Mouse (Mus musculus): ENCODE measurements around the gene Ksr1. TPM values are rescaled to one million over a fixed set of nuclear protein-coding genes. Genes with fewer than 3 reads are reported as not detected.

Gene Ksr1
- polyA plus RNA-seq, 1 experiment from 2014 or later = 10.8 TPM

GRCm38 (mm10) chr11:79126963-79127362, 19.2 kb downstream of the Ksr1 start:
- Histone ChIP-seq H3K4me3 (ENCODE audit: low read depth, low read length) (no peak overlapping the region), H3K27ac (replicated peaks; ENCODE audit: low read depth, low read length) (no peak overlapping the region), H3K36me3 (ENCODE audit: control insufficient read depth, insufficient read depth, low read length) (no peaks in the 10 kb centered on the region), H3K4me2 (ENCODE audit: low read depth, low read length) (no peak overlapping the region), H3K4me1 (ENCODE audit: control insufficient read depth, insufficient read depth, low read length) (peaks cover under 1% of the 10 kb centered on the region; the same call in 1 of the 2 replicates), H3K27me3 (replicated peaks; ENCODE audit: control insufficient read depth, insufficient read depth, low read length) (no peaks in the 10 kb centered on the region), H3K9ac (ENCODE audit: low read depth, low read length) (no peak overlapping the region), H3K9me3 (ENCODE audit: control insufficient read depth, low read length) (no peaks in the 10 kb centered on the region)
- DNase-seq (ENCODE audit: low spot score) (no peak), ATAC-seq (ENCODE audit: low read depth) (no peak)
- WGBS = 79% methylated on average over 3 of the region's 3 CpGs

GRCm38 (mm10) chr11:79125775-79126174, 20.4 kb downstream of the Ksr1 start:
- Histone ChIP-seq H3K27me3 (replicated peaks; ENCODE audit: control insufficient read depth, insufficient read depth, low read length) (no peaks in the 10 kb centered on the region), H3K4me1 (ENCODE audit: control insufficient read depth, insufficient read depth, low read length) (peaks cover 3% of the 10 kb centered on the region; the same call in 1 of the 2 replicates), H3K36me3 (ENCODE audit: control insufficient read depth, insufficient read depth, low read length) (no peaks in the 10 kb centered on the region), H3K4me3 (ENCODE audit: low read depth, low read length) (no peak overlapping the region), H3K9ac (ENCODE audit: low read depth, low read length) (no peak overlapping the region; the same call in 1 of the 2 replicates), H3K27ac (replicated peaks; ENCODE audit: low read depth, low read length) (no peak overlapping the region), H3K4me2 (ENCODE audit: low read depth, low read length) (no peak overlapping the region), H3K9me3 (ENCODE audit: control insufficient read depth, low read length) (no peaks in the 10 kb centered on the region)
- ATAC-seq (ENCODE audit: low read depth) = no peak
- no peak for DNase-seq (ENCODE audit: low spot score)
- WGBS = 47% methylated on average over 6 of the region's 8 CpGs

GRCm38 (mm10) chr11:79122556-79122955, 23.7 kb downstream of the Ksr1 start:
- no peak overlapping the region for H3K4me3 ChIP-seq (ENCODE audit: low read depth, low read length)
- DNase-seq (ENCODE audit: low spot score) (no peak), ATAC-seq (ENCODE audit: low read depth) (no peak)
- H3K27ac ChIP-seq (replicated peaks; ENCODE audit: low read depth, low read length) = no peak overlapping the region
- peaks cover 4% of the 10 kb centered on the region; the same call in 1 of the 2 replicates for H3K4me1 ChIP-seq (ENCODE audit: control insufficient read depth, insufficient read depth, low read length)
- H3K9ac ChIP-seq (ENCODE audit: low read depth, low read length) = no peak overlapping the region
- no peaks in the 10 kb centered on the region for H3K9me3 ChIP-seq (ENCODE audit: control insufficient read depth, low read length)
- no peaks in the 10 kb centered on the region for H3K27me3 ChIP-seq (replicated peaks; ENCODE audit: control insufficient read depth, insufficient read depth, low read length)
- 88% methylated on average over 10 of the region's 10 CpGs for WGBS
- H3K4me2 ChIP-seq (ENCODE audit: low read depth, low read length) = no peak overlapping the region
- no peaks in the 10 kb centered on the region for H3K36me3 ChIP-seq (ENCODE audit: control insufficient read depth, insufficient read depth, low read length)

- DNase-seq (ENCODE audit: low spot score) (no peak), ATAC-seq (ENCODE audit: low read depth) (no peak)
- no peaks in the 10 kb centered on the region for H3K9me3 ChIP-seq (ENCODE audit: control insufficient read depth, low read length)
- peaks cover 15% of the 10 kb centered on the region for H3K4me1 ChIP-seq (ENCODE audit: control insufficient read depth, insufficient read depth, low read length)
- H3K36me3 ChIP-seq (ENCODE audit: control insufficient read depth, insufficient read depth, low read length) = no peaks in the 10 kb centered on the region
- no peaks in the 10 kb centered on the region for H3K27me3 ChIP-seq (replicated peaks; ENCODE audit: control insufficient read depth, insufficient read depth, low read length)
- WGBS = 54% methylated on average over 3 of the region's 3 CpGs
- H3K9ac ChIP-seq (ENCODE audit: low read depth, low read length) = no peak overlapping the region
- H3K4me2 ChIP-seq (ENCODE audit: low read depth, low read length) = no peak overlapping the region
- no peak overlapping the region for H3K27ac ChIP-seq (replicated peaks; ENCODE audit: low read depth, low read length)
- H3K4me3 ChIP-seq (ENCODE audit: low read depth, low read length) = no peak overlapping the region
Measured at GRCm38 (mm10) chr11:79120087-79120486, 26.1 kb downstream of the Ksr1 start.

- Histone ChIP-seq H3K4me1 (ENCODE audit: control insufficient read depth, insufficient read depth, low read length) (peaks cover 15% of the 10 kb centered on the region), H3K4me2 (ENCODE audit: low read depth, low read length) (no peak overlapping the region), H3K36me3 (ENCODE audit: control insufficient read depth, insufficient read depth, low read length) (no peaks in the 10 kb centered on the region), H3K27ac (replicated peaks; ENCODE audit: low read depth, low read length) (no peak overlapping the region), H3K9ac (ENCODE audit: low read depth, low read length) (no peak overlapping the region), H3K4me3 (ENCODE audit: low read depth, low read length) (no peak overlapping the region), H3K27me3 (replicated peaks; ENCODE audit: control insufficient read depth, insufficient read depth, low read length) (no peaks in the 10 kb centered on the region), H3K9me3 (ENCODE audit: control insufficient read depth, low read length) (no peaks in the 10 kb centered on the region)
- no peak for ATAC-seq (ENCODE audit: low read depth)
- DNase-seq (ENCODE audit: low spot score) = no peak
- WGBS = 77% methylated on average over 5 of the region's 5 CpGs
Measured at GRCm38 (mm10) chr11:79118918-79119377, 27.3 kb downstream of the Ksr1 start.

- DNase-seq (ENCODE audit: low spot score) = peak; percentile 68
Measured at GRCm38 (mm10) chr11:79116665-79117064, 29.5 kb downstream of the Ksr1 start.

GRCm38 (mm10) chr11:79115659-79116058, 30.5 kb downstream of the Ksr1 start:
- H3K9me3 ChIP-seq (ENCODE audit: control insufficient read depth, low read length) = no peaks in the 10 kb centered on the region
- H3K36me3 ChIP-seq (ENCODE audit: control insufficient read depth, insufficient read depth, low read length) = no peaks in the 10 kb centered on the region
- DNase-seq (ENCODE audit: low spot score) (no peak), ATAC-seq (ENCODE audit: low read depth) (no peak)
- H3K9ac ChIP-seq (ENCODE audit: low read depth, low read length) = no peak overlapping the region
- no peak overlapping the region for H3K4me3 ChIP-seq (ENCODE audit: low read depth, low read length)
- no peaks in the 10 kb centered on the region for H3K27me3 ChIP-seq (replicated peaks; ENCODE audit: control insufficient read depth, insufficient read depth, low read length)
- WGBS = 68% methylated on average over 8 of the region's 8 CpGs
- H3K27ac ChIP-seq (replicated peaks; ENCODE audit: low read depth, low read length) = no peak overlapping the region
- H3K4me1 ChIP-seq (ENCODE audit: control insufficient read depth, insufficient read depth, low read length) = peaks cover 11% of the 10 kb centered on the region; the same call in 1 of the 2 replicates
- H3K4me2 ChIP-seq (ENCODE audit: low read depth, low read length) = no peak overlapping the region

More at GRCm38 (mm10) chr11:79116665-79117064, 29.5 kb downstream of the Ksr1 start:
- Histone ChIP-seq H3K27ac (replicated peaks; ENCODE audit: low read depth, low read length) (no peak overlapping the region), H3K27me3 (replicated peaks; ENCODE audit: control insufficient read depth, insufficient read depth, low read length) (no peaks in the 10 kb centered on the region), H3K36me3 (ENCODE audit: control insufficient read depth, insufficient read depth, low read length) (no peaks in the 10 kb centered on the region), H3K9me3 (ENCODE audit: control insufficient read depth, low read length) (no peaks in the 10 kb centered on the region), H3K4me2 (ENCODE audit: low read depth, low read length) (no peak overlapping the region), H3K4me1 (ENCODE audit: control insufficient read depth, insufficient read depth, low read length) (peaks cover 15% of the 10 kb centered on the region), H3K9ac (ENCODE audit: low read depth, low read length) (no peak overlapping the region), H3K4me3 (ENCODE audit: low read depth, low read length) (no peak overlapping the region)
- ATAC-seq (ENCODE audit: low read depth) = peak; percentile 74
- WGBS = 28% methylated on average over 9 of the region's 9 CpGs

GRCm38 (mm10) chr11:79114061-79114460, 32.1 kb downstream of the Ksr1 start:
- H3K27me3 ChIP-seq (replicated peaks; ENCODE audit: control insufficient read depth, insufficient read depth, low read length) = no peaks in the 10 kb centered on the region
- H3K4me3 ChIP-seq (ENCODE audit: low read depth, low read length) = no peak overlapping the region
- H3K9ac ChIP-seq (ENCODE audit: low read depth, low read length) = no peak overlapping the region
- H3K4me1 ChIP-seq (ENCODE audit: control insufficient read depth, insufficient read depth, low read length) = peaks cover 11% of the 10 kb centered on the region; the same call in 1 of the 2 replicates
- H3K27ac ChIP-seq (replicated peaks; ENCODE audit: low read depth, low read length) = no peak overlapping the region
- 49% methylated on average over 6 of the region's 6 CpGs for WGBS
- DNase-seq (ENCODE audit: low spot score) (no peak), ATAC-seq (ENCODE audit: low read depth) (no peak)
- H3K36me3 ChIP-seq (ENCODE audit: control insufficient read depth, insufficient read depth, low read length) = no peaks in the 10 kb centered on the region
- H3K9me3 ChIP-seq (ENCODE audit: control insufficient read depth, low read length) = no peaks in the 10 kb centered on the region
- H3K4me2 ChIP-seq (ENCODE audit: low read depth, low read length) = no peak overlapping the region

GRCm38 (mm10) chr11:79113397-79113796, 32.8 kb downstream of the Ksr1 start:
- ATAC-seq (ENCODE audit: low read depth) (no peak), DNase-seq (ENCODE audit: low spot score) (no peak)
- Histone ChIP-seq H3K27me3 (replicated peaks; ENCODE audit: control insufficient read depth, insufficient read depth, low read length) (no peaks in the 10 kb centered on the region), H3K4me2 (ENCODE audit: low read depth, low read length) (no peak overlapping the region), H3K27ac (replicated peaks; ENCODE audit: low read depth, low read length) (no peak overlapping the region), H3K4me3 (ENCODE audit: low read depth, low read length) (no peak overlapping the region), H3K36me3 (ENCODE audit: control insufficient read depth, insufficient read depth, low read length) (no peaks in the 10 kb centered on the region), H3K9ac (ENCODE audit: low read depth, low read length) (no peak overlapping the region), H3K9me3 (ENCODE audit: control insufficient read depth, low read length) (no peaks in the 10 kb centered on the region), H3K4me1 (ENCODE audit: control insufficient read depth, insufficient read depth, low read length) (peaks cover 11% of the 10 kb centered on the region; the same call in 1 of the 2 replicates)
- 78% methylated on average over 4 of the region's 4 CpGs for WGBS

Data from embryonic facial prominence, embryonic 14.5 days (tissue).